Mouse (Mus musculus) retina, postnatal 1 day (tissue): ENCODE results near the gene Bola2.

Experiments used
- DNase-seq: peaks from one replicate; pipeline ENCODE4 v3.0.0-alpha.2; 2012

The Bola2 gene

DNA sequence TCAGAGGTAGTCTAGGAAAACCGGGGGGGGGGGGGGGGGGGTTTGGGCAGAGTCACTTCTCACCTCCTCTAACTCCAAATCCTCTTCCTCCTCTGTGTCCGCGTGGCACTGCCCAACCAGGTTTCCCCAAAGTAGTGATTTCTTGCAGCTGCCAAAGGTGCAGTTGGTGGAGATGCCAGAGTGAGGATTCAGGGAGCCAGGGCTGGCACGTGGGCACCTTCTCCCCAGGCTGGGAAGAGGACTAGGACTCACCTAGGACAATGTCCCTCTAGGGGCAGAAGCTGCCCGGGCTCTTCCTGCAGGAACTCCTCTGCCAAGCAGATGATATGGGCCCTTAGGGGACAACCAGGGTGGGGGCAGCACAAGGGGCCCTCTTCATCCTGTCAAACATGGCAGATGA, 3.5 kb upstream of the Bola2 start:
- DNase-seq, result no peak

- no peak for DNase-seq
Observed at GRCm38 (mm10) chr7:126692426-126692825, 2.8 kb upstream of the Bola2 start.

GRCm38 (mm10) chr7:126693256-126693655, 1.9 kb upstream of the Bola2 start:
- peak; percentile 88 for DNase-seq

GRCm38 (mm10) chr7:126693781-126694180, 1.4 kb upstream of the Bola2 start:
- DNase-seq, result no peak

GRCm38 (mm10) chr7:126694441-126695051, 655 bp upstream of the Bola2 start:
- peak; percentile 8 for DNase-seq

- peak; percentile 99 for DNase-seq
Observed at GRCm38 (mm10) chr7:126695631-126696207, 518 bp downstream of the Bola2 start, which contains the start of gene Slx1b. Slx1b (minus strand) TSS chr7:126695784.

DNA sequence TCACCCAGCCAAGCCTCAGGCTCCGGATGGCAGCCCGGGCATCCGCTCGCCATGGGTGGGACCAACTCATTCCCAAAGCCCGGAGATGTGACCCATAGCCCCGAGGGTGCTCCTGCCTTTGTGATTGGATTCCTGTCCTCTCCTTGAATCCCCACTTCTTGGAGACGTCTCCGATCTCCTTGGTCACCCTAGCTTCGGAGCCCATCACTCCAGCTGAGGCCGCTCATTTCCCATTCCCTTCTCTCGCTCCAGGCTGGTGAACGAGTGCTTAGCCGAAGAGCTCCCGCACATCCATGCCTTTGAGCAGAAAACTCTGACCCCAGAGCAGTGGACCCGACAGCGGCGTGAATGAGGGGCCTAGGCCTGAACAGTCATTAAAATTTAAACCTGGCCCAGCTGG, 1.1 kb downstream of the Bola2 start:
- no peak for DNase-seq

DNA sequence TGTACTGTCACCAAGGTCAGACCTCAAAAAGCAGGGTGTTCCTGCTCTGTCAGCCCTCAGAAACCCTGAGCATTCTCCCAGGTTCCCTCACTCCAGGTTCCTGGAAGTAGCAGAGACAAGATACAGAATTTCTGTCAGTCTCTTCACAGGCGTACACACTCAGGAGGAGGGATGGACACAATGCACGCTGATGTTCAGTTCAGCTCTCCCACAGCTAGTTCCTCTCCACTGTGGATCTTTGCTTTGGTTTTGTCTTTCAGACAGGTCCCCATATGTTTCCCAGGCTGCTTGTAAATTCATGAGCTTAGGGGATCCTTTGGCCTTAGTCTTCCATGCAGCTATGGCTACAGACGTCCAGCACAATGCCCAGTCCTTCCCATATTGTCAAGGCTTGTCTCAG, 1.7 kb downstream of the Bola2 start:
- no peak for DNase-seq

DNA sequence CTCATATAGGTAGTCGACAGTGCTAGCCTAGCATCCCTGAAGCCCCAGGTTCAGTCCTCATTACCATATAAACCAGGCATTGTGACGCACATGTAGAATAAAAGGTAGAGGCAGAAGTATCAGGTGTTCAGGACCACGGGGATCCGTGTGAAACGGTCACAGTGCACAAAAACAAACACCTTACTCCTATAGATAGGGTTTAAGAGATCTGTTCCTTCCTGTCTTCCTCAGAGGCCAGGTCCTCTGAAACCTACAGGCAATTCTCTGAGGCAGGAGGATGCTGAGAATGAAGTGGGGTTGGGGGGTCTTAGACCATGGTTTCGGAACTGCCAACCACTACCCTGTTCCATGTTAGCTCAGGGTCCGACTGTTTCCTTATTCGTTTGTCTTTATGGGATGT, 2.6 kb downstream of the Bola2 start:
- DNase-seq, result no peak

DNA sequence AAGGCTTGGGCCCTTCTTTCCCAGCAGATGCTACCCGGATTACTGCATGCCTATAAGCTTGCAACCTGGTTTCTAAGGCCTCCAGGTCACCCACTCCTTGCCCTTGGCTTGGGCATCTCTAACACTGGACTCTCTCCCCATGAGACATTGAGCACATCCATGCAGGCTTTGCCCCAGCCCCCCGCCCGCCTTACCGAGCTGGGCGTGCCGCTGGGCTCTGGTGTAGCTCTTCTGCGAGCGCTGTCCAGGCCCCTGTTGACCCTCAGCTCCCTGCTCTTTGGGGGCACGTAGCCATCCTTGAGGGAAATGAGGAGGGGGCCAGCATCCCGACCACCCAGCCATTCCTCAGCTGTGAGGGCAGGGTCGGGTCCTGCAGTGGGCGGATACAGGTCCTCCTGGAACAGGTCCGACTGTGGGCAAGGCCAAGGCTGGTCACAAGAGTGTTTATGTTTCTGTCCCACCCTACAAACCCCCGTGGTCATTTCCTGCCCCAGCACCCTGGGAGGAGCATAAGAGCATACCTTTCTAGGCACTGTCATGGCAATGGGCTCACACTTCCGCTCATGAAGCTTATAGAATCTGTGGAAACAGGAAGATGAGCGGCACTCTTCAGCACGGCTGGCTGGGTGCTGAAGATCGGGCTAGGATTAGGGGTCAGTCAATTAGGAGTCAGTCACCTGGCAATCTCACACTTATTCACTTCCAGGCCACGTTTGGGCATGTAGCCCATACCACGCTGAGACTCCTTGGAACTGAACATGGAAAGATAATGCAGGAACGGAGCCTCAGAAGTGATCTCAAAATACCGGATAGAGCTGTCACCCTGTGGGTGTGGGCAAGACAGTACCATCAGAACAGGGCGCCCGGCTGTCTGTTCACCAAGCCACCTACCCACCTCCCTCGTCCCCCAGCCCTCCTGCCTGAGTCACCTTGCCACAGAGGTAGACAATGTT, 5.1 kb downstream of the Bola2 start:
- DNase-seq, result no peak

GRCm38 (mm10) chr7:126701070-126701469, 5.9 kb downstream of the Bola2 start:
- DNase-seq, result peak; percentile 93

DNA sequence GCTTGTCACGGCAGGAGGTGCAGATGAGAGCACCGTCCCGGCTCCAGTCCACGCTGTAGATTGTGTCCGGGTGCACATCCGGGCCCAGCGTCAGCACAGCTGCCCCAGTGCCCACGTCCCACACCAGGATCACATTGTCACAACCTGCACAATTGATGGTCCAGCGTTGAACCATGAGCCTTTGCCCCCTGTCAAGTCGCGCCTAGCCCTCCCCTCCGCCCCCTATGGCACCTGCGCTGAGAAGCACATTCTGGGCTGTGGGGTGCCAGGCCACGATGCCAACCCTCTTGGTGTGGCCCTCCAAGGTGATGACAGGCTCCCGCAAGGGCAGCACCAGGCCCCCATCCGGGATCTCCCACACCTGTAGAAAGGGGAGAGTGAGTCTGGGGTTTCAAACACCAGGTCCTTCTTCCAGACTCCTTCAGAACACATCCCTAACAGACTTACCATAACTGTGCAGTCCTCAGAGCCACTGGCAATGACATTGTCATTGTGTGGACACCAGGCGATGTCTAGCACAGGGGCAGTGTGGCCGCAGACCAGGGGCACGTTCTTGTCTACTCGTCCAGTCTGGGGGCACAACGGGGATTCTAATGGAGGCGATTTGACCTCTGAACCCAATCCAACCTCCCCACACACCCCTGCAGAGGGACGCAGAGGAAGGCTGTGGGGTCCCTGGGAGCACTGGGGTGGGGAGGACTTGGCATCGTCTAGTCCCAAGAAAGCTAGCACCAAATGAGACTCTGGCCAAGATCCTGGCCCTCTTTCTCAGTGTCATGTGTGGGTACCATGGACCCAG, 6.6 kb downstream of the Bola2 start:
- no peak for DNase-seq

DNA sequence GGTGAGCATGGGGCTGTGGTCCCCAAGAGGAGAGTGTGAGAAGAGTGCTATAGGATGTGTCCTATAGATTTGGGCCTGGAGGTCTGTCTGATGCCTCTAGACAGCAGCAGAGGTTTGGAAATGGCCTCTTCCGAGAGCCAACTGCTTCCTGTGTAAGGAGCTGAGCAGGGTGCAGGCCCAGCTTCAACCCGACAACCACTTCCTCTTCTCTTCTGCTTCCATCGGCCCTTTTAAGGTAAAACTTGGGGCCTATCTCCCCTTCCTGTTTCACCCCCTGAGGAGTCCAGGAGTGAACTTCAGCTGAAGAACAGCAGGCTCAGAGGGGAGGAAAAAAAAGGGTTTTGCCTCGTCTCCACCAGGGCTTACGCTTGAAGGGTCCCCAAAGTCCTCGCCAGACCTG, 7.2 kb downstream of the Bola2 start:
- no peak for DNase-seq

DNA sequence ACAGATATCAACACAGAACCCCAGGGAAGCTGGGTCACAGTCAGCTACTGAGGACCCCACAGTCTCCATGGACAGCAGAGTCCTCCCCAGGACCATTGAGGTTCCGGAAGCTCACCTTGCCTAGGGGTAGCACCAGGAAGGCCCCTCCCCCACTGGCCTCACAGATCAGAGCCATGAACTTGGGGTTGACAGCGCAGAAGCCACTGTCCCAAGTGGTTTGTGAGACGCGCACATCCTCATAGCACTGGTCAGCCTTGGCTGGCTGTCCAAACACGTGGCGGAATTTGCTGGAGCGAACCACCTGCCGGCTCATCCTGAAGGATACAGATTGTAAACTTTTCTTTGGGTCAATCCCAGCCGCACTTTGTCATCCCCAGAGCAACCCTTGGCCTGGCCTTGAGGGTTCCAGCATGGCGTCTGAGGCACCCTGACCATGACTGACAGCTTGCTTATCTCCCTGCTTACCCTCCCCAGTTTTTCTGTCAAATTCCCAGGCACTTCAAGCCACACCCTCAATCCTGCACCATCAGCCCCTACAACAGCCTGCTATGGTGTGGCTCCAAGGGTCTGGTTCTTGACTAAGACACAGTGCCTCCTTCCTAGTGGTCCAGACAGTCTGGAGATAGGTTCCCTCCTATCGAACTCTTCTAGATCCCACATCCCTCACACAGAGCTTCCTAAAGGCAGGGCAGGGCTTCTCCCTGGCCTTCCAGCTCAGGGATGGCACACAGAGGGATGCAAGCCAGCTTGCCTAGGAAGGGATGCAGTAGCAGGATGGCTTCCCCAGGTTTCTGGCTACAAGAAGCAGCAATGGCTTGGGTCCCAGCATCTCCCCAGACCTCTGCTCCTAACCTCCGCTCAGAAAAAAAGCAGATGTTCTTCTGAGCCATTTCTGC, 7.9 kb downstream of the Bola2 start:
- no peak for DNase-seq

- DNase-seq, result no peak
Observed at GRCm38 (mm10) chr7:126703757-126704077, 8.5 kb downstream of the Bola2 start.

- peak; percentile 84 for DNase-seq
Observed at GRCm38 (mm10) chr7:126704121-126704980, 9.2 kb downstream of the Bola2 start.

- DNase-seq, result no peak
Observed at GRCm38 (mm10) chr7:126707442-126708174, 12.4 kb downstream of the Bola2 start, which contains the start of gene Coro1a. Coro1a (minus strand) TSS chr7:126707787.

DNA sequence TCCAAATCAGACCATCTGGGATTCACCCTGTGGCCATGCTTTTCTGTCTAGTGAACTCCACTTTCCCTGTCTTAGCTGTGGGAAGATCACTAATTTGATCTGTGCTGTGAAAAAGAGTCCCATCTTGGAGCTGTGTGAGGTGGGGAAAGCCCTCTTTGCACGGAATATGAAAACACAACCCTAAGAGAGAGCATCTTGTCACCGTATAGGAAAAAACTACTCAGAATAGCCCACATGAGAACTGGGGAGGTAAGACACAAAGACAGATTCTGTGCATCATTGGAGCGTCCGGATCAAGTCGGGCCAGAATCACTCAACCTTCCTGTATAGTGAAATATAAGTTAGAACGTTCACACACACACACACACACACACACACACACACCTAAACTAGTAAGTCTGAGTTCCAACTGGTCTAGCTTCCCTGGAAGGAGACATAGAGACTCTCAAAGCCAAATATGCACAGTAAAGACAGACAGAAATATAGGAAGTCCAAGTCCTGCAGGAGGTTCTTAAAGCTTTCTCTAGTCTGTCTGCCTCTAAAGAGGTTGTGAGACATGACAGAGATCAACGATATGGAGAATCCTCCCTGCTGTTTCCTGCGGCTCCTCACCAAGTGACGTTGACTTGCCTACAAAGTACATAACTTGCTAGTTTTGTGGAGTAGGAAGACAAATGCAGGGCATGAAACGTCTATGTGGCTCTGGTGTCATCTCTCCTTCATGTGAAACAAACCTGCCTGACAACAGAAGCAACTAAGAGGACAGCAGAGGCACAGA, 13.2 kb downstream of the Bola2 start:
- no peak for DNase-seq

DNA sequence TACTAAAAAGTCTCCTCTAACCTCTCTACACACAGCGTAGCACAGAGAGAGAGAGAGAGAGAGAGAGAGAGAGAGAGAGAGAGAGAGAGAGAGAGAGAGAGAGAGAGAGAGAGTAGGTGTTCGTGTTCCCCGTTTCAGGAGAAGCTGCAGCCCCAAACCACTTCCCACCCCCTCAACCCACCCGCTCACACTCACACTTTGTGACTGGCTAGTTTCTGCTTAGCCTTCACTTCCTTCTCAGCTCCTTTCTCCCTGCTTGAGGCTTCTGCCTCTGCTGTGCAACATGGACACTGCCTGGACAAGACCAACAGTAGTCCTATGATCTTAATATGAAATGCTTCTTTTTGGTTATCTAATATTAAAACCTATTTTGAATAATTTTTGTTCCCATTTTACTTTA, 15.1 kb downstream of the Bola2 start:
- no peak for DNase-seq
